Mouse (Mus musculus) mature B cell (primary cell): Measurements from ENCODE around the gene Rffl.

ENCODE experiments used
- in situ Hi-C: fragments of 300-500 bp; cut with MboI; formaldehyde crosslinking; loops from 2 replicates; pipeline ENCODE4 v1.14.3; 2019

Rffl gene

DNA sequence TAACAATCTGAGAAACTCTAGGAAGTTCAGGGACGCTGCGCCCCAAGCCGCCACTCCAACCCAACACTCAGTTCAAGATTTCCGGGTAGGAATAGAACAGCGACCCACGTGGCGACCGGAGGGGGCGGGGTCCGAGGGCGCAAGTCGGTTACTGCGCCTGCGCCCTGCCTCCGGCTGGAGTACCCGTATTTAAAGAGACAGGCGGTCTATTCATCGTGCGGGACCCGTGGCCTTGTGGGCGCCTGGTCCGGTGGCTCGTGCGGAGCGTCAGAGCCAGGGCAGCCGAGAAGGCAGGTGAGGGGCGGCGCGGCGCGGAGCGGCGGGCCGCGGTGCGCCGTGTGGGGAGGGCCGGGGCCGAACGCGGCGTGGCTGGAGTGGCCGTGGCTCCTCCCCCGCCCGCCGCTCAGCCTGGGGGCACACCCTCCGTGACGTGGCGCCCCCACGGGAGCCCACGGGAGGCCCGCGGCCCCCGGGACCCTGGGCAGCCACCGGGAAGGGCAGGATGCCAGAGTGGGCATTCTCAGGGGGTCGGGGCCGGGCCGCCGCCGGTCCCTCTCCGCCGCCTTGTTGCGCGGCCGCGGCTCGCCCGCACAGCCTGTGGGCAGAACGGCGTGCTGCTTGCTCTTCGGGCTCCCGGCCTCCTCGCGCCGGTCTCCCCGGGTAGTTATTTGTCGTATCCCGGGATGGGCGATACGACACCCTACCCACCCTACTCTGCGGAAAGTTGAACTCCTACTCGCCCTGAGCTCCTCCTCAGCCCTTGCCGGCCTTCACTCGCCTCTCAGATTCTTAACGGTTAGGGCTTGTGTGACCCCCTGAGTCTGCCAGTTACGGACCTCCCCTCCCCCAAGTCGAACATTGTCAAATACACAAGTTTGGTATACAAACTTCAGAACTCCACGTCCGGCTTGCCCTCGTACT is 89.8 kb downstream of the Rffl start, which contains the start of gene Lig3:
Gene Lig3, plus strand, starts transcription at position 126 of the 921 bp plus-strand sequence.
- in situ Hi-C loops: no loop called here

DNA sequence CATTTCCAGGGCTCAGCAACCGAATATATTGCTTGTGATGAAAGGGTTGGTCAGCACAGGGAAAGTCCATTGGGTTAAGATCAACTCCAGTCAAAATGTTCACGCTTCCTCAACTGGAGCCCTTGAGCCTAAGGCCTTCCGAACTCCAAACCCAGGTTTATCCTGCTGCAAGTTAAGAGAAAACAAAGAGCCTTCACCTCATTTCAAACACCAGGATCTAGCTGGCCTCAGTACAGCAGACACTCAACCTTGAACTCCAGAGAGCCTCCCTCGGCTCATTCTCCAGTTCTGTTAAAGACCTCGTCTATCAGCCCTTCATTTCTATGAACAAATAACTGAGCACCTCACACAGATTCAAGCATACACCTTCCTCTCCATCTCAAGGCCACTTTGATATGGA is 90.9 kb downstream of the Rffl start:
- in situ Hi-C loops: no loop called here

DNA sequence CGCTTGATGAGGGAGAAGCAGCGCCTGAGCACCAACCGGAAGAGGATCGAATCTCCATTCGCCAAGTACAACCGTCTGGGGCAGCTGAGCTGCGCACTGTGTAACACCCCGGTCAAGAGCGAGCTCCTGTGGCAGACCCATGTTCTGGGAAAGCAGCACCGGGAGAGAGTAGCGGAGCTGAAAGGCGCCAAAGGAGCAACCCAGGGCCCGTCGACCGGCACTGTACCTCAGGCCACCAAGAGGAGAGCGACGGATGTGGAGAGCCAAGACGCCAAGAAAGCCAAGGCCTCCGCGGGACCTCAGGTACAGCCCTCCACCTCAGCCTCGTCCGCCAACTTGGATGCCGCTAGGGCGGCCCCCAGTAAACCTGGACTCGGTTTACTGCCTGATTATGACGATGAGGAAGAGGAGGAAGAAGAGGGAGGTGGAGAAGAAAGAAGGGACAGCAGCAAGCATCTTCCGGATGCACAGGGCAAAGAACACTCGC is 106.5 kb downstream of the Rffl start:
- in situ Hi-C loops: loop anchor here (10.0 to 25.0 kb wide), 2 partner anchors 110 to 423 kb away; partner anchors contain the start of genes Rffl, Slfn3 and Slfn4

DNA sequence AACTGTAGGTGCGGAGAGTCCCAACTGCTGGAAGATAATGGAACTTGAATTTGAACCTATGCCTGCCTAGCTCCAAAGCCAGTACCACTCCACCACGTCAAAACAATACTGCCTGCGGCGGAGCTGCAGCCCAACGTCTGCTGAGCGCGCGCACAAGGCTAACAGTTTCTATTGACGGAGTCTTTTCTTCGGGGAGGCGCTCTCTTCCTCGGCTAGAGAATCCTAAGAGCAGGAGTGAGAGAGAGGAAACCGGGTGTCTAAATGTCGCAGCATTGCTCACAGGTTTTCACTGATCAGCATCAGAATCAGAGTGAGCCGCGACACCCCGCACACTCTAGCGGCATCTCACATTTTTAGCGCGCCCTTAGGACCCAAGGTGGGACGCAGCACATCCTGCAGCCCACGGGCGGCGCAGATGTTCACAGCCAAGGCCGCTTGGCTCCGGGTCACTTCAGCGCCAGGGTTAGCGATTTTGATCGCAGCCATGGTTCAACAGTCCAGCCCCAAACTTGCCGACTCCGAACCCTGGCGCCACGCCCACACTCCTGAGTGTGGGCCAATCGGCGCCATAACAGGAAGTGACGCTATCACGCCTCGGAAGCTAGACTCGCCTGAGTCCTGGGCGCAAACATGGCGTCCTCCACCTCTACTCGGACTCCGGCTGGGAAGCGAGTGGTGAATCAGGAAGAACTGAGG is 107.1 kb downstream of the Rffl start, which contains the start of the genes Cct6b and Zfp830:
Gene Cct6b, minus strand, starts transcription at position 580 of the 696 bp plus-strand sequence.
Gene Zfp830, plus strand, starts transcription at position 604 of the 696 bp plus-strand sequence.
- in situ Hi-C loops: loop anchor here (10.0 to 25.0 kb wide), 2 partner anchors 111 to 423 kb away; partner anchors contain the start of genes Rffl, Slfn3 and Slfn4

DNA sequence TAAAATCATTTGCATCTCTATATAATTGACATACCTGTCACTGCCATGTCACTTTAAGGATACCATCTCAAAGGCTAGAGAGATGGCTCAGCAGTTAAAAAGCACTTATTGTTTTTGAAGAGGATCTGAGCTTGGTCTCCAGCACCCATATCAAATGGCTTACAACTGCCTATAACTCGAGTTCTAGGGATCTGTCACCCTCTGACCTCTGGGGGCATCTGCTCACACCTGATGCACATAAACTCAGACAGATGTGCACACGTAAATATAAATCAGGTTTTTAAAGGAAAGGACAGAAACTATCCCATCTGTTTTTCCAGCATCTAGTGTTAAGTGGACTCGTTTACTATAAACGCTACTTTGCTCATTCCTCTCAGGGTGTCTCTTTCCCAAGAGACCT is 107.7 kb downstream of the Rffl start:
- in situ Hi-C loops: loop anchor here (10.0 to 25.0 kb wide), 2 partner anchors 112 to 424 kb away; partner anchors contain the start of genes Rffl, Slfn3 and Slfn4

DNA sequence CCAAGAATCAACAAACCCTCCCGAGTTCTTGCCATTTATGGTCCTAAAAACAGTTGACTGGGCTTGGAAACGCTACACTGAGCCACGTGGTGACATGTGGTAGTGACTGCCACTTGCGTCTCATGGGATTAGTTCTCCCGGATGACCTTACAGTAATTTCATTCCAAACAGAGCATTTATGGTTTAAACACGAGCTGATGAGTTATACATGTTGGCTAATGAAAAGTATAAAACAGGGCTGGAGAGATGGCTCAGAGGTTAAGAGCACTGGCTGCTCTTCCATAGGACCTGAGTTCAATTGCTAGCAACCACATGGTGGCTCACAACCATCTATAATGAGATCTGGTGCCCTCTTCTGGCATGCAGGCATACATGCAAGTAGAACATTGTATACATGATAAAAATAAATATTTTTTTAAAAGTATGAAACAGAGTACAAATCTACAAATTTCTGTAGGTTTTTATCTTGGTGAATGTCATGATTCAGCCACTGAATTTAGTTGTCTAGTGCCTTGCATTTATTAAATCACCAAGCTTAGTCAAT is 108.7 kb downstream of the Rffl start:
- in situ Hi-C loops: loop anchor here (10.0 to 25.0 kb wide), 2 partner anchors 112 to 425 kb away; partner anchors contain the start of genes Rffl, Slfn3 and Slfn4

DNA sequence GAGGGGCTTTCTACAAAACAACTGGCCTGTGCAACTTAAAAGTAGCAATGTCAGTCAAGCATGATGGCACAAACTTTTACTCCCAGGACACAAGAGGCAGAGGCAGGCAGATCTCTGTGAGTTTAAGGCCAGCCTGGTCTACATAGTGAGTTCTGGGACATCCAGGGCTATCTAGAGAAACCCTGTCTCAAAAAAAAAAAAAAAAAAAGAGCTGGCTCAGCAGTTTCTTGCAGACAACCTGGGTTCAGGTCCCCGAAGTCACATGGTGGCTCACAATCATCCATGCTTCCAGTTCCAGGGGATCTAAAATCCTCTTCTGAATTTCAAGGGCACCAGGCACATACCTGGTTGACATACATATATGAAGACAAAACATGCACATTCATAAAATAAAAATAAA is 115.1 kb downstream of the Rffl start:
- in situ Hi-C loops: loop anchor here (25.0 kb wide), 1 partner anchor 431 kb away; the partner anchor contains the start of genes Slfn3 and Slfn4
